Mouse (Mus musculus): ENCODE results near the gene Ascc1.

DNA sequence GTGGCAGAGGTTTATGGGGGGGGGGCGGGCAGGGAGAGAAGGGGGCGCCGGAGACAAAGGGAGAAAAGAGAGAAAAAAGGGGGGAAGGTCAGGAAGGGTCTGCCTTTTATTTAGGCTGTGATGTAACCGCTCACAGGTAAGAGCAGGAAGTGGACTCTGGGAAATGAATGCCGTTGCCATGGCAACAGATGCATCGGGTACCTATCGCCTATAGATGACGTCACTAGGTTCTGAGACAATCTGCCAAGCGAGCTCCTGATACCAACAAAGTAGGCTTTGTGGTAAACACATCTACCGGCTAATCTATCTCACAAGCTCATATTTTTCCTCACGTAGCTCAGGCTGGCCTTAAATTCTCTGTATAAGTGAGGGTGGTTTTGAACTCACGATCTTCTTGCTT, 43.1 kb upstream of the Ascc1 start:
- no peak for TF ChIP-seq CTCF (IDR thresholded peaks at IDR 0.05; ENCODE audit: low read depth, low read length)
- no peak for TF ChIP-seq POLR2A (IDR thresholded peaks at IDR 0.05; ENCODE audit: insufficient read depth, low read length)
- no peak for TF ChIP-seq EP300 (IDR thresholded peaks at IDR 0.05; ENCODE audit: insufficient read depth, low read depth, low read length)
